22 mouse cellular contexts compared by ENCODE assay signal in genomic region chr7:27111038-27111437, GRCm38 (mm10). TPM values are rescaled to one million over a fixed set of nuclear protein-coding genes. Genes with fewer than 3 reads are reported as not detected.
DNase-seq lines count a peak whose midpoint lies in the region; ATAC-seq and TF ChIP-seq lines count a peak whose summit lies in the region.
"Had no signal": no experiment of that assay in that cellular context is flagged by ENCODE, and none has a peak within 500 bp of the region (broad histone marks: within the 10 kb centered on the region; RNA-seq: fewer than 3 reads in every experiment).

No protein-coding gene starts in this region.

- no peak overlapping the region for H3K4me2 ChIP-seq in lung, embryonic 14.5 days
- no peak overlapping the region for H3K4me2 ChIP-seq in lung, embryonic 15.5 days
- no peak overlapping the region for H3K4me2 ChIP-seq in stomach, embryonic 16.5 days (ENCODE audit: low read depth, low read length)
- no peak overlapping the region for H3K4me2 ChIP-seq in midbrain, embryonic 11.5 days
- H3K4me2 ChIP-seq: forebrain, embryonic 15.5 days; heart, embryonic 11.5 days; heart, embryonic 15.5 days; hindbrain, embryonic 15.5 days had no signal

- peak; percentile 80 for ATAC-seq in lung, embryonic 14.5 days (ENCODE audit: insufficient read depth)
- ATAC-seq in lung, embryonic 15.5 days (ENCODE audit: borderline replicate concordance, extremely low read depth, low FRiP score, low TSS enrichment): peak; percentile 75; the same call in 1 of the 2 replicates
- peak; percentile 82; the same call in 1 of the 2 replicates for ATAC-seq in stomach, embryonic 16.5 days (ENCODE audit: insufficient read depth, low FRiP score)
- no peak for ATAC-seq in midbrain, embryonic 11.5 days (ENCODE audit: low FRiP score)
- ATAC-seq in frontal cortex, adult (ENCODE audit: low TSS enrichment): no peak
- ATAC-seq: forebrain, embryonic 15.5 days had no signal

- H3K9ac ChIP-seq in lung, embryonic 14.5 days: no peak overlapping the region
- H3K9ac ChIP-seq in lung, embryonic 15.5 days: no peak overlapping the region
- H3K9ac ChIP-seq in stomach, embryonic 16.5 days (ENCODE audit: low read length): no peak overlapping the region
- no peak overlapping the region for H3K9ac ChIP-seq in midbrain, embryonic 11.5 days (ENCODE audit: low read length)
- H3K9ac ChIP-seq: forebrain, embryonic 15.5 days; heart, embryonic 15.5 days; hindbrain, embryonic 15.5 days had no signal

- no peaks in the 10 kb centered on the region for H3K27me3 ChIP-seq in lung, embryonic 14.5 days (ENCODE audit: insufficient read depth, low read length)
- H3K27me3 ChIP-seq in lung, embryonic 15.5 days: no peaks in the 10 kb centered on the region
- H3K27me3 ChIP-seq in stomach, embryonic 16.5 days (ENCODE audit: control insufficient read depth, insufficient read depth, low read length): no peaks in the 10 kb centered on the region
- no peaks in the 10 kb centered on the region for H3K27me3 ChIP-seq in midbrain, embryonic 11.5 days (ENCODE audit: control insufficient read depth, insufficient read depth, low read length)
- H3K27me3 ChIP-seq: forebrain, embryonic 15.5 days; heart, embryonic 15.5 days; hindbrain, embryonic 15.5 days had no signal

- H3K27ac ChIP-seq in lung, embryonic 14.5 days (ENCODE audit: low read depth): no peak overlapping the region
- H3K27ac ChIP-seq in lung, embryonic 15.5 days: peak overlapping the region; percentile 53; the same call in 1 of the 2 replicates
- H3K27ac ChIP-seq in stomach, embryonic 16.5 days (ENCODE audit: low read length): no peak overlapping the region; the same call in 1 of the 2 replicates
- H3K27ac ChIP-seq in midbrain, embryonic 11.5 days (ENCODE audit: low read depth, low read length): no peak overlapping the region
- H3K27ac ChIP-seq: forebrain, embryonic 15.5 days; heart, embryonic 15.5 days; hindbrain, embryonic 10.5 days; hindbrain, embryonic 15.5 days had no signal

- 76% methylated on average over 1 of the region's 1 CpGs for WGBS in lung, embryonic 14.5 days
- WGBS in lung, embryonic 15.5 days: 68% methylated on average over 1 of the region's 1 CpGs
- 88% methylated on average over 1 of the region's 1 CpGs for WGBS in stomach, embryonic 16.5 days
- 100% methylated on average over 1 of the region's 1 CpGs for WGBS in midbrain, embryonic 11.5 days

- H3K4me3 ChIP-seq in lung, embryonic 14.5 days (ENCODE audit: low read depth, low read length): no peak overlapping the region
- H3K4me3 ChIP-seq in lung, embryonic 15.5 days: no peak overlapping the region
- H3K4me3 ChIP-seq in stomach, embryonic 16.5 days (replicated peaks; ENCODE audit: low read length): no peak overlapping the region
- H3K4me3 ChIP-seq in midbrain, embryonic 11.5 days (ENCODE audit: low read depth, low read length): no peak overlapping the region
- H3K4me3 ChIP-seq: forebrain, embryonic 15.5 days; heart, embryonic 15.5 days; hindbrain, embryonic 10.5 days; hindbrain, embryonic 15.5 days had no signal

- H3K9me3 ChIP-seq in lung, embryonic 14.5 days (ENCODE audit: low read depth, low read length): no peaks in the 10 kb centered on the region
- H3K9me3 ChIP-seq in lung, embryonic 15.5 days: peaks cover 3% of the 10 kb centered on the region; the same call in 1 of the 2 replicates
- H3K9me3 ChIP-seq in stomach, embryonic 16.5 days (replicated peaks; ENCODE audit: control insufficient read depth, low read length): peaks cover 5% of the 10 kb centered on the region; the same call in 1 of the 2 replicates
- peaks cover 2% of the 10 kb centered on the region; the same call in 1 of the 2 replicates for H3K9me3 ChIP-seq in midbrain, embryonic 11.5 days (ENCODE audit: control insufficient read depth, low read length)
- H3K9me3 ChIP-seq: forebrain, embryonic 15.5 days; heart, embryonic 15.5 days; hindbrain, embryonic 15.5 days had no signal

- no peak for TF ChIP-seq CTCF in lung, embryonic 14.5 days (IDR thresholded peaks at IDR 0.05; ENCODE audit: low read depth)

- DNase-seq in lung, embryonic 14.5 days: peak; percentile 26
- DNase-seq in lung, postnatal 14 days: peak; percentile 29
- no peak for DNase-seq in midbrain, embryonic 11.5 days (ENCODE audit: low spot score, missing footprints)
- no peak for DNase-seq in spleen, postnatal 14 days (ENCODE audit: low spot score in 2 of 2)
- DNase-seq: adrenal gland, adult 8-10 months; adrenal gland, postnatal 36 days; cerebellum, adult 2 months; cerebellum, postnatal 10 days; gastrocnemius, postnatal 10 days; heart, adult 18-20 months; heart, postnatal 14 days had no signal

- H3K36me3 ChIP-seq in lung, embryonic 14.5 days (ENCODE audit: insufficient read depth): no peaks in the 10 kb centered on the region
- H3K36me3 ChIP-seq in lung, embryonic 15.5 days: no peaks in the 10 kb centered on the region
- H3K36me3 ChIP-seq in stomach, embryonic 16.5 days (ENCODE audit: control insufficient read depth, insufficient read depth, low read length): no peaks in the 10 kb centered on the region
- no peaks in the 10 kb centered on the region for H3K36me3 ChIP-seq in midbrain, embryonic 11.5 days (ENCODE audit: control insufficient read depth, insufficient read depth, low read length)
- H3K36me3 ChIP-seq: forebrain, embryonic 15.5 days; heart, embryonic 15.5 days; hindbrain, embryonic 10.5 days; hindbrain, embryonic 15.5 days had no signal

- H3K4me1 ChIP-seq in lung, embryonic 14.5 days (ENCODE audit: insufficient read depth): no peaks in the 10 kb centered on the region
- no peaks in the 10 kb centered on the region for H3K4me1 ChIP-seq in lung, embryonic 15.5 days
- H3K4me1 ChIP-seq in stomach, embryonic 16.5 days (ENCODE audit: control insufficient read depth, insufficient read depth, low read length): no peaks in the 10 kb centered on the region
- no peaks in the 10 kb centered on the region for H3K4me1 ChIP-seq in midbrain, embryonic 11.5 days (ENCODE audit: control insufficient read depth, insufficient read depth, low read length)
- H3K4me1 ChIP-seq: forebrain, embryonic 15.5 days; heart, embryonic 15.5 days; hindbrain, embryonic 10.5 days; hindbrain, embryonic 15.5 days had no signal

RNA-seq across cellular contexts. Expression of gene Cyp2f2, which starts 8.7 kb away (rescaled TPM):
- polyA plus RNA-seq in lung, embryonic 14.5 days (2014; fragmentation: Nextera tagmentation; extraction: Ambion mirVana): 9.3 and 12.3 TPM in 2 replicates
- 42.3 and 50.3 TPM in 2 replicates for polyA plus RNA-seq in lung, embryonic 15.5 days (2015; fragmentation: Nextera tagmentation; extraction: Ambion mirVana)
- 137 and 195 TPM in 2 replicates for polyA plus RNA-seq in stomach, embryonic 16.5 days (2015; fragmentation: Nextera tagmentation; extraction: Ambion mirVana)
- not detected in 2 replicates for polyA plus RNA-seq in midbrain, embryonic 11.5 days (2014; fragmentation: Nextera tagmentation; extraction: Ambion mirVana)
- polyA plus RNA-seq: embryonic facial prominence, embryonic 11.5 days; forebrain, embryonic 11.5 days; forebrain, embryonic 15.5 days; heart, embryonic 11.5 days; hindbrain, embryonic 10.5 days; hindbrain, embryonic 15.5 days had no signal

RNA-seq across cellular contexts. Expression of gene Cyp2t4, which starts 42.5 kb away (rescaled TPM):
- 0.11 and 0.20 TPM in 2 replicates for polyA plus RNA-seq in lung, embryonic 14.5 days (2014; fragmentation: Nextera tagmentation; extraction: Ambion mirVana)
- 0.10 and 0.24 TPM in 2 replicates for polyA plus RNA-seq in lung, embryonic 15.5 days (2015; fragmentation: Nextera tagmentation; extraction: Ambion mirVana)
- polyA plus RNA-seq in stomach, embryonic 16.5 days (2015; fragmentation: Nextera tagmentation; extraction: Ambion mirVana): 0.18 and 0.31 TPM in 2 replicates
- 0.11 and 0.19 TPM in 2 replicates for polyA plus RNA-seq in midbrain, embryonic 11.5 days (2014; fragmentation: Nextera tagmentation; extraction: Ambion mirVana)
- polyA plus RNA-seq: cerebellum, adult 2 months; embryonic facial prominence, embryonic 11.5 days; frontal cortex, adult 2 months; heart, embryonic 11.5 days; heart, embryonic 15.5 days; hindbrain, embryonic 10.5 days had no signal

RNA-seq across cellular contexts. Expression of gene Egln2, which starts 55.6 kb away (rescaled TPM):
- 48.4 and 50.0 TPM in 2 replicates for polyA plus RNA-seq in lung, embryonic 14.5 days (2014; fragmentation: Nextera tagmentation; extraction: Ambion mirVana)
- polyA plus RNA-seq in lung, embryonic 15.5 days (2015; fragmentation: Nextera tagmentation; extraction: Ambion mirVana): 82.3 and 83.5 TPM in 2 replicates
- 55.8 and 56.3 TPM in 2 replicates for polyA plus RNA-seq in stomach, embryonic 16.5 days (2015; fragmentation: Nextera tagmentation; extraction: Ambion mirVana)
- 36.4 and 43.5 TPM in 2 replicates for polyA plus RNA-seq in midbrain, embryonic 11.5 days (2014; fragmentation: Nextera tagmentation; extraction: Ambion mirVana)

Comparison
In these comparisons a context has a peak if more than half of its experiments do, and no peak if none do; other contexts are left out.
1. ATAC-seq: peak in lung, embryonic 14.5 days (single experiment), lung, embryonic 15.5 days (single experiment) and stomach, embryonic 16.5 days (single experiment); none in midbrain, embryonic 11.5 days (single experiment) and frontal cortex, adult (single experiment).
2. DNase-seq: peak in lung, embryonic 14.5 days (single experiment) and lung, postnatal 14 days (single experiment); none in midbrain, embryonic 11.5 days (single experiment) and spleen, postnatal 14 days (0 of 2).
3. RNA of gene Cyp2f2, which starts 8.7 kb away (polyA plus RNA-seq): 137 to 195 TPM in stomach, embryonic 16.5 days, 42.3 to 50.3 TPM in lung, embryonic 15.5 days and 9.3 to 12.3 TPM in lung, embryonic 14.5 days; not detected in midbrain, embryonic 11.5 days; every median in the first group is over 10 times any median in the second.